Mouse (Mus musculus) MEL (cell line): Measurements from ENCODE around the gene Prrc2b.

Experiments used
- CTCF ChIP-seq, 3 experiments: IDR thresholded peaks in 2 of 3; conservative IDR thresholded peaks in 1 of 3; 2 replicates each; pipeline ENCODE4 v1.5.1; 2011 to 2012; ENCODE audit warnings: low read length in 3 of 3, low read depth in 2 of 3, mild to moderate bottlenecking in 2 of 3, improper control_type of control experiment in 1 of 3, inconsistent platforms in 1 of 3, mixed read lengths in 1 of 3, moderate library complexity in 1 of 3; ENCODE audit not compliant: control insufficient read depth in 1 of 3, insufficient read depth in 1 of 3, poor library complexity in 1 of 3, severe bottlenecking in 1 of 3
- TCF12 ChIP-seq: IDR thresholded peaks from 2 replicates; pipeline ENCODE4 v1.6.1; 2014; ENCODE audit warnings: low read depth, mild to moderate bottlenecking, inconsistent platforms, low read length, improper control_type of control experiment, moderate library complexity

DNA sequence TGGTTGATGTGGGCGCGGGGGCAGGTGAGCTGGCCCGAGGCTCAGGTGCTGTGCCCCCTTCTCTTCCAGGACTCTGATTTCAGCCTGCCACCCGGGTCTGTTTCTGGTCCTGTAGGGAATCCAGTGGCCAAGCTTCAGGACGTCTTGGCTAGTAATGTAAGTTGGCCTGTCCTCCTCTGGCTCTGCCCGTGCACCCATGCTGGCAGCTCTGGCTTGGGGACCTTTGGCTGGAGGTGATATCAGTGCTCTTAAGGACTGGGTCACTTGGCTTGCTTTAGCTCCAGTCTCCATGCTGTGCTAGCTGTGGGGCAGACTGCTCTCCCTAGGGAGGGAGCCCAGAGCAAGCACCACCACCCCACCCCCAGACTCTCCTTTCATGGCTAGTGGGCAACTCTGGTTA, 69.1 kb downstream of the Prrc2b start:
- no peak for TF ChIP-seq CTCF (IDR thresholded peaks at IDR 0.05 in 2 of 3, conservative IDR thresholded peaks at IDR 0.05 in 1 of 3; ENCODE audit: control insufficient read depth in 1 of 3, insufficient read depth in 1 of 3, low read depth in 2 of 3, low read length in 3 of 3, poor library complexity in 1 of 3, severe bottlenecking in 1 of 3)
- no peak for TF ChIP-seq TCF12
